Mouse (Mus musculus) lung, postnatal 0 days (tissue): Measurements from ENCODE around the gene Uvrag. TPM values are rescaled to one million over a fixed set of nuclear protein-coding genes. Genes with fewer than 3 reads are reported as not detected.

ENCODE experiments used
- ATAC-seq: fragments of 200-750 bp; cut with Nextera tagmentation; 2 replicates; pipeline ENCODE4 v1.8.0; 2017; ENCODE audit warnings: moderate library complexity
- DNase-seq: peaks from one replicate; pipeline ENCODE4 v3.0.0-alpha.2; 2016; ENCODE audit warnings: low spot score
- H3K27ac ChIP-seq: fragments of 300-500 bp; sonication (generic); 2 replicates; pipeline ENCODE4 v1.5.1; 2014; ENCODE audit warnings: antibody characterized with exemption, mild to moderate bottlenecking, low read length, mixed read lengths
- H3K27me3 ChIP-seq: fragments of 300-500 bp; sonication (generic); replicated peaks from 2 replicates; pipeline ENCODE4 v1.6.1; 2014; ENCODE audit warnings: low read length, mixed read lengths; ENCODE audit not compliant: insufficient read depth
- H3K36me3 ChIP-seq: fragments of 300-500 bp; sonication (generic); 2 replicates; pipeline ENCODE4 v1.6.1; 2014; ENCODE audit warnings: low read length, mixed read lengths; ENCODE audit not compliant: insufficient read depth
- H3K4me1 ChIP-seq: fragments of 300-500 bp; sonication (generic); 2 replicates; pipeline ENCODE4 v1.6.1; 2014; ENCODE audit warnings: antibody characterized with exemption, low read depth, low read length, mixed read lengths; ENCODE audit not compliant: insufficient read depth
- H3K4me2 ChIP-seq: fragments of 300-500 bp; sonication (generic); replicated peaks from 2 replicates; pipeline ENCODE4 v1.6.1; 2014; ENCODE audit warnings: low read depth, mild to moderate bottlenecking, low read length, moderate library complexity, mixed read lengths
- H3K4me3 ChIP-seq: fragments of 300-500 bp; sonication (generic); 2 replicates; pipeline ENCODE4 v1.5.1; 2014; ENCODE audit warnings: low read depth, low read length
- H3K9ac ChIP-seq: fragments of 300-500 bp; sonication (generic); replicated peaks from 2 replicates; pipeline ENCODE4 v1.6.1; 2014; ENCODE audit warnings: low read depth, mild to moderate bottlenecking
- H3K9me3 ChIP-seq: fragments of 300-500 bp; sonication (generic); 2 replicates; pipeline ENCODE4 v1.6.1; 2016; ENCODE audit warnings: low read length, mixed read lengths
- CTCF ChIP-seq: IDR thresholded peaks from 2 replicates; pipeline ENCODE4 v1.5.1; 2016; ENCODE audit warnings: antibody characterized with exemption, mild to moderate bottlenecking
- EP300 ChIP-seq: IDR thresholded peaks from 2 replicates; pipeline ENCODE4 v1.6.1; 2016; ENCODE audit warnings: antibody characterized with exemption, mild to moderate bottlenecking, control low read depth
- WGBS: fragments of 180-500 bp; shearing (Covaris S2); extraction: QIAGEN DNeasy Blood & Tissue Kit; methylation state at CpG from one replicate; pipeline ENCODE4 v1.1.7; 2014; 5-methylcytosine and 5-hydroxymethylcytosine counted together
- polyA plus RNA-seq: library from polyadenylated mRNA; unstranded; fragments of >200 nt; fragmentation: Nextera tagmentation; extraction: Ambion mirVana; gene quantifications from 2 replicates; pipeline ENCODE4 v1.2.1, GENCODE M21; 2015

Gene Uvrag
- 23.4 and 28.6 TPM in 2 replicates for polyA plus RNA-seq

DNA sequence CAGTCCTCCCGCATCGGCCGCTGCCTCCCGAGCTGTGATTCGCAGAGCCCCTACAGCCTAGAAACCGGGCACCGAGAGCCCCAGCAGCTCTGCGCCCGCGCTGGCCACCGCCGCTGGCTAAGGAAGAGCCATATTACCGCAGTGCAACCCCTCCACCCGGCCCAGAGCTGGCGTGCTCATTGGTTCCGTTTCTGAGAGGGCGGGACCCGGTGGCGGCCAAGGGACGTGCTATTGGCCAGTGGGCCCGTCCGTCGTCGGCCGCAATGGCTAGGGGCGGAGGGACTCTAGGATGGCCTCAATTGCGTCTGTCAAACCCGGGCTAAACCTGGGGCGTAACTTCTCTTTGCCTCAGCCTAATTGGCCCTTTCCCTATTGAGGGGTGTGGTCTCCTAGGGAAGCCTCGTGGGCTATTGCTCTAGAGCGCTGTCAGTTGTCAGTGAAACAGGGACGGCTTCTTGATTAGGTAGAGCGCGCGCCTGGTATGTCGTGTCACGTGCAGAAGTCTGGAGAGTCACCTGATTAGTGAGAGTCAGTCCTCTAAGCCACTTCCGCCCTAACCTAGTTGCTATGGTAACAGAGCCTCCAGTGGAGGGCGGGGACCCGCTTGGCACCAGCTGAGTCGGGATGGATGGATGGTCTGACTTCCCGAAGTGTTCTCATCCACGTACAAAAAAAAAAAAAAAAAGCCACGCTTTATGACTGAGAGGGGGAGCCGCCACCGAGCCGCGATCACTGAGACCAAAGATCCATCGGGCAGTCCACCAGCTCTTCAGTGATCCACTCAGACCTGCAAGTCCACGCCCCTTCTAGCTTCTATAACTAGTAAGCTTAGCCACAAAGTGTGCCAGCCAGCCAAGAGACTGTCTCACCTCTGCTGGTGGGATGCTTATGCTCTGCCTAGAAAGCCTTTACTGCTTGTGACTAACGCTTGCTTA is at the start of gene Uvrag:
Gene Uvrag, minus strand, starts transcription at position 158 of the 935 bp plus-strand sequence.
- DNase-seq (peak; percentile 99), ATAC-seq (peak; percentile 97)
- peaks cover 9% of the 10 kb centered on the region; the same call in 1 of the 2 replicates for H3K4me1 ChIP-seq
- no peaks in the 10 kb centered on the region for H3K9me3 ChIP-seq
- no peaks in the 10 kb centered on the region for H3K36me3 ChIP-seq
- peak within 1 kb of the TSS; percentile 99 for H3K4me3 ChIP-seq
- no peaks in the 10 kb centered on the region for H3K27me3 ChIP-seq
- H3K9ac ChIP-seq = peak within 1 kb of the TSS; percentile 89
- H3K4me2 ChIP-seq = peak within 1 kb of the TSS; percentile 67
- H3K27ac ChIP-seq = peak within 1 kb of the TSS; percentile 94
- TF ChIP-seq EP300 (peak; percentile 39; the same call in 1 of the 2 replicates), CTCF (no peak)
- WGBS = under 1% methylated on average over 51 of the region's 51 CpGs

DNA sequence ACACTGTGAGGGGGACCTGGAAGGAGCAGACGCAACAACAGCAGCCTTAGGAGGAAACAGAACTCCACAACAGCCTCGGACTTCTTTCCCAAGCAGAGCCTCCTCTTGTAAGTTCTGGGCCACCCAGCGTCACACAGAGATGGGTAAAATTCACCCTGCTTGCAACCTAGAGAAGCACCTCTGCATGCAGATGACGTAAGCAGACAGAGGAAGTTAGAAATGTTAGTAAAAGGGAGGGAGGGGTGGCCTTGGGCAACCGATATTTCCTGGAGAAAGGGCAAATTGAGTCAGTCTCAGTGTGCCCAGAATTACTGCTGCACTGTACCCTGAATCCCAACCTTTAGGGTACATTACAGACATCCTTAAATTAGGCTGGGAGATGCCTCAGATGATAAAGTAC is 48.9 kb upstream of the Uvrag start:
- no peaks in the 10 kb centered on the region for H3K36me3 ChIP-seq
- no peak for TF ChIP-seq CTCF
- no peak for TF ChIP-seq EP300
- H3K4me1 ChIP-seq = no peaks in the 10 kb centered on the region
- no peak overlapping the region for H3K4me3 ChIP-seq
- DNase-seq = no peak
- no peaks in the 10 kb centered on the region for H3K9me3 ChIP-seq
- H3K9ac ChIP-seq = no peak overlapping the region
- H3K27me3 ChIP-seq = no peaks in the 10 kb centered on the region
- ATAC-seq = no peak
- WGBS = 72% methylated on average over 5 of the region's 5 CpGs
- no peak overlapping the region for H3K4me2 ChIP-seq
- H3K27ac ChIP-seq = no peak overlapping the region

DNA sequence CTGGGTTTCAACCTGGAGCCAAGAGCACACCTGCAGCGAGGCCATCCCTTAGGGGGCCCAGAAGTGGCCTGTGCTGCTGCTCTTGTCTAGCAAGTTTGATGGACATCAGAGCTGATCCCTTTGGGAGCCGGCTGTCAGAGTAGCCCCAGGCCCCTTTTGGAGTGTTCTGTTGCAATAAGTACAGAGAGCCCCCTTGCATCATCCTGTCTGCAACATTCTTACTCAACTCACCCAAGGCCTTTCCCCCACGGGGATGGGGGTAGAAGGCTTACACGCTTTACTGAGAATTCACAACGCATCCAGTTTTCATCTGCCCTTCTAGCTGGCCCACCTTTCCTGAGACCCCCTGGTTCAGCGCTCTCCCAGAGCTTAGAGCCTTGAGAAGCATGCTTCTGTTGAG is 47.7 kb upstream of the Uvrag start:
- no peaks in the 10 kb centered on the region for H3K36me3 ChIP-seq
- H3K9ac ChIP-seq = no peak overlapping the region
- ATAC-seq (peak; percentile 40; the same call in 1 of the 2 replicates), DNase-seq (peak; percentile 56)
- 62% methylated on average over 6 of the region's 6 CpGs for WGBS
- no peaks in the 10 kb centered on the region for H3K27me3 ChIP-seq
- H3K4me3 ChIP-seq = no peak overlapping the region
- H3K27ac ChIP-seq = no peak overlapping the region
- H3K4me1 ChIP-seq = no peaks in the 10 kb centered on the region; the same call in 1 of the 2 replicates
- H3K9me3 ChIP-seq = no peaks in the 10 kb centered on the region
- no peak overlapping the region for H3K4me2 ChIP-seq
- TF ChIP-seq CTCF = no peak
- no peak for TF ChIP-seq EP300

DNA sequence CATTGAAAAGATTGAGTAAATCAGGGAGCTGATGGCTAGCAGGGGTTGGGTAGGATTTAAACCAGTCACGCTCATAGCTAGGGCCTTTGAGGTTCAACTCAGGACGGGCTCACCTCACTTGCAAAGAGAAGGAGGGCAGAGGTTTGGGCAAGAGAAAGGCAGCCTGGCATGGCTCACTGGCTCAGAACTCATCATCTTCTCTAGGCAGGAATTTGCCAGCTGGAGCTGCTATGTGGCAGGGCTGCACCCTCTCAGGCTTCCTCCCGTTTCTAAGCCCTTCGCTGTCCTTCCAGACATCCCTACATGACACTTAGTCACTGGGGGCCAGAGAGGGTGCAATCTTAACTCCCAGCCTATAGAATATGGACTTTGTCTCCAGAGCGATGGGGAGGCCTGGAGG is 46.5 kb upstream of the Uvrag start:
- WGBS = 76% methylated on average over 5 of the region's 5 CpGs
- TF ChIP-seq EP300 = no peak
- ATAC-seq = no peak
- Histone ChIP-seq H3K4me2 (no peak overlapping the region), H3K36me3 (no peaks in the 10 kb centered on the region), H3K27ac (no peak overlapping the region), H3K27me3 (no peaks in the 10 kb centered on the region), H3K4me1 (no peaks in the 10 kb centered on the region; the same call in 1 of the 2 replicates), H3K9ac (no peak overlapping the region), H3K9me3 (no peaks in the 10 kb centered on the region), H3K4me3 (no peak overlapping the region)
- DNase-seq = no peak

DNA sequence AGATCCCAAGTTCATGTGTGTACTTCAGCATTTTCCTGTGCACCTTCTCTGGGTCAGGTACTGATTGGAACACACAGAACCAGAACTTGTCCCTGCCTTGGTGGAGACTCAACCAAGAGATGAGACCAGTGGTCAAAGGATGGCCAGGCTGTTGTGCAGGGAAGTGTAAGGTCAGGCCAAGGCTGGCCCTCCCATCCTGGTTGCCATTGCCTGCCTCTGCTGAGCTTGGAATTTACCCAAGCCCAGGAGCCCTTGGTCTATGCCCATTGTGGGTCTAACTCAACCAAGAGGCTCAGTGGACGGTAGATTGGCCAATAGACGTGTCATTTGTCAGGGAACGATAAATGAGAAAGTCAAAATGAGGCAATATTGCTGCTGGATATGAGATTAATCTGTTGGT is 44.5 kb upstream of the Uvrag start:
- TF ChIP-seq CTCF (no peak), EP300 (no peak)
- Histone ChIP-seq H3K27me3 (no peaks in the 10 kb centered on the region), H3K27ac (no peak overlapping the region), H3K36me3 (no peaks in the 10 kb centered on the region), H3K4me1 (no peaks in the 10 kb centered on the region; the same call in 1 of the 2 replicates), H3K4me2 (no peak overlapping the region), H3K9me3 (no peaks in the 10 kb centered on the region), H3K4me3 (no peak overlapping the region), H3K9ac (no peak overlapping the region)
- ATAC-seq (no peak), DNase-seq (no peak)
- 78% methylated on average over 3 of the region's 3 CpGs for WGBS

DNA sequence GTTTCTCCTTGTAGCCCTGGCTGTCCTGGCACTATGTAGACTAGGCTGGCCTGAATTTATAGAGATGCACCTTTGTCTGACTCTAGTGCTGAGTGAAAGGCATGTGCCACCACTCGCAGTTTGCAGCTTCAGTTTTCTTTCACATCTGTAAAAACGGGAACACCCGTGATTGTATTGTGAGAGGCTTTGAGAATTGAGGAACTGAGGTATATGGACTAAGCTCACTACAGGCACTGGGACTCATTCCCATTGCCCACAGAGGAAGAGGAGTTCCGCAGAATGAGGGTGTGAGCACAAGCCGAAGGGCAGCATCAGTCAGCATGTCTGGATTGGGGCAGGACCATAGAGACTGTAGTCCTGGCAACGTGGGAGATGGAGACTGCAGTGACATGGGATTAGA is 42.8 kb upstream of the Uvrag start:
- H3K9me3 ChIP-seq = no peaks in the 10 kb centered on the region
- TF ChIP-seq EP300 = no peak
- no peak for TF ChIP-seq CTCF
- H3K27ac ChIP-seq = no peak overlapping the region
- H3K9ac ChIP-seq = no peak overlapping the region
- DNase-seq (no peak), ATAC-seq (no peak)
- no peak overlapping the region for H3K4me2 ChIP-seq
- no peak overlapping the region for H3K4me3 ChIP-seq
- H3K27me3 ChIP-seq = no peaks in the 10 kb centered on the region
- WGBS = 71% methylated on average over 6 of the region's 6 CpGs
- H3K4me1 ChIP-seq = peaks cover 2% of the 10 kb centered on the region; the same call in 1 of the 2 replicates
- no peaks in the 10 kb centered on the region for H3K36me3 ChIP-seq
